Mouse (Mus musculus): ENCODE measurements around the gene Paqr7. TPM values are rescaled to one million over a fixed set of nuclear protein-coding genes. Genes with fewer than 3 reads are reported as not detected.
A peak's percentile ranks its signal among the peaks of the same experiment; 100 is the strongest.

Paqr7 gene
- polyA plus RNA-seq, 1 experiment from 2014 or later = 8.8 TPM

DNA sequence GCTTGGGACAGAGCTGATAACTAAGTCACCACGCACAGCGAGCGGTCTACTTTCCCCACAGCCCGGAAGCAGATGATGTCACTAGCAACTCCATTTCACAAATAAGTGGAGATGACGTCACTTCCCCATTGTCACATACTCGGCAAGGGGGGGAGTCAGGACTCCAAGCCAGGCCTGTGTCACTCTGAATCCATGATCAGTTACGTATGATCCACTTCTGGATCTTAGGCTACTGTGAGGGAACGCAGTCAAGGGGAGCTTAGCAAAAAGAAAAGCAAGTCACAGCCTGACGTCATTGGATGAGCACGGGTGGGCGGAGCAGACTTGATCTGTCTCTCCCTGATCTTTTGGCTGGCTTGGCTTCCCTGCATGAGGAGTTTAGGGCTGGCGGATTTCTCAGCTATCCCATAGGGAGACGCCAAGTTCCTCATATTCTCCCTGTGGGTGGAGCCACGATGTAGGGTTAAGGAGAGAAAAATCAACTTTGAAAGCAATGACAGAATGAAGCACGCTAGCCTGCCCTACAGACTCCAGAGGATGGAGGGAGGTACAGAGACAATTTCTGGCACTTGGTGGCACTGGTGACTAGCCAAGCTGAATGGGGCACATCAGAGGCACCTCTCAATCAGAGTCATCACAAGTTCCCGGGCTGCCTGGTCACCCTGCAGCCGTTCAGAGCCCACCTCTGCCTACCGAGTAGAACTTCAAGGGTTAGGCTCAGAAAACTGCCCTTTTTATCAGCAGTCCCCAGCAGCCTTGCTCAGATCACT, 51.9 kb downstream of the Paqr7 start:
- ATAC-seq (ENCODE audit: low read depth) = no peak
- Histone ChIP-seq H3K27me3 (ENCODE audit: control insufficient read depth, insufficient read depth, low read depth, low read length) (no peaks in the 10 kb centered on the region), H3K9ac (ENCODE audit: low read depth, low read length) (no peak overlapping the region), H3K4me1 (ENCODE audit: control insufficient read depth, low read depth, low read length) (peaks cover 24% of the 10 kb centered on the region), H3K36me3 (ENCODE audit: control insufficient read depth, insufficient read depth) (peaks cover 5% of the 10 kb centered on the region), H3K27ac (ENCODE audit: low read length) (no peak overlapping the region), H3K4me2 (ENCODE audit: low read depth, low read length) (no peak overlapping the region), H3K9me3 (replicated peaks; ENCODE audit: control insufficient read depth, low read length) (peaks cover 5% of the 10 kb centered on the region), H3K4me3 (ENCODE audit: low read depth, low read length) (no peak overlapping the region)
- 41% methylated on average over 18 of the region's 18 CpGs for WGBS (ENCODE audit: insufficient replicate concordance)

DNA sequence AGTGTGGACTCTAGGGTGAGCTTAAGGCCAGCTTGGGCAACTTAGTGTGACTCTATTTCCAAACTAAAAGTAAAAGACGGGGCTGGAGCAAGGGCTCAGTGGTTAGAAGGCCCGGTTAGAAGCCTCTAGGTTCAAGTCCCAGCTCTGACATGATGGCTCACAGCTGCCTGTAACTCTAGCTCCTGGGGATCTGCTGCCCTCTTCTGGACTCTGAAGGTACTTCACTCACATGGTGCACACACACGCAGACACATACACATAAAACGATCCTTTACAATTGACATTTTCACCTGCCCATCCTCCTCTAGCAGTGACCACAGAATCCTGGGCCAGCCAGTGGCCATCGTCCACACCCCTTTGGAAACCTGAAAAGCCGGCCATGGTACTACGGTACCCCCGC, 53.4 kb downstream of the Paqr7 start:
- H3K4me3 ChIP-seq (ENCODE audit: low read depth, low read length) = no peak overlapping the region
- H3K4me2 ChIP-seq (ENCODE audit: low read depth, low read length) = no peak overlapping the region
- peaks cover 24% of the 10 kb centered on the region for H3K4me1 ChIP-seq (ENCODE audit: control insufficient read depth, low read depth, low read length)
- WGBS (ENCODE audit: insufficient replicate concordance) = 88% methylated on average over 8 of the region's 8 CpGs
- no peak overlapping the region for H3K27ac ChIP-seq (ENCODE audit: low read length)
- no peak overlapping the region for H3K9ac ChIP-seq (ENCODE audit: low read depth, low read length)
- peaks cover 5% of the 10 kb centered on the region for H3K36me3 ChIP-seq (ENCODE audit: control insufficient read depth, insufficient read depth)
- no peak for ATAC-seq (ENCODE audit: low read depth)
- H3K9me3 ChIP-seq (replicated peaks; ENCODE audit: control insufficient read depth, low read length) = peaks cover 5% of the 10 kb centered on the region
- no peaks in the 10 kb centered on the region for H3K27me3 ChIP-seq (ENCODE audit: control insufficient read depth, insufficient read depth, low read depth, low read length)

DNA sequence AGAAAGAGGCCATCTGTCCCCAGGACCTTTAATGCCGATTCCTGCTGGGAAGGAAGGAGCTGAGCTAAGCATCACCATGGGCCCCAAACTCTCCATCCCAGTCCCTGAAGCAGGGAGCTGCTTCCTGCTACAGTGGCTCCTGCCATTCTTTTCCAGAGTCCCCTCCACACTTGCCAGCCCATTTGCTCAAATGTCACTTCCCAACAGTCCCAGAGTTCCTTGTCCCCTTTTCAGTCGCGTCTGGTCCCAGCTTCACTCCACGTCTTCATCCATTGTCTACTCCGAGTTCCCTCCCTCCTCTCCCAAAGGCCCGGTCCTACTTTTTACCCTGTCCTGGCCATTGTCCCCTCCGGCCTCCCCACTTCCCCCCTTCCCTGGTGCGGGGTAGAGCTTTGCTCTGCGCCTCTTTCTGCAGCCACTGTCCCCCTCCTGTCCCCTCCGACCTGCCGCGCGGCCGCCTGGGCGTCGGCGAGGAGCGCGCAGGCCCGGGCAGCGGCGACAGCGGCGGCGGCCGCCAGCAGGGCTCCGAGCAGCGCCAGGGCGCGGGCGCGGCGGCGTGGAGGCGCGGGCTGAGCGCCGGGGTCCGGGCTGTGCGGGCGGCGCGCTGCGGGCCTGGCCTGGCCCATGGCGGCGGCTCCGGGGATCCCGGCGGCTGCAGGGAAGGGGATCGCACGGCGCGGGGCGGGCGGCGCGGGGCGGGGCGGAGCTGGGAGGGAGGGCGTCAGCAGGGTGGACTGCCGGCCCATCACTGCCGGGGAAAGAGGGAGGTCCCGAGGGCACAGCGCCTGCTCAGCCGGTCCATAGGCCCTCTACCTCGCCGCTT, 55.2 kb downstream of the Paqr7 start, which contains the start of gene Selenon:
Gene Selenon (minus strand): TSS at position 673 of the 823 bp plus-strand sequence.
- peak within 1 kb of the TSS; percentile 67 for H3K4me3 ChIP-seq (ENCODE audit: low read depth, low read length)
- H3K4me2 ChIP-seq (ENCODE audit: low read depth, low read length) = peak within 1 kb of the TSS; percentile 83
- H3K36me3 ChIP-seq (ENCODE audit: control insufficient read depth, insufficient read depth) = peaks cover 5% of the 10 kb centered on the region; the same call in 1 of the 2 replicates
- 1% methylated on average over 66 of the region's 67 CpGs for WGBS (ENCODE audit: insufficient replicate concordance)
- H3K9me3 ChIP-seq (replicated peaks; ENCODE audit: control insufficient read depth, low read length) = peaks cover 5% of the 10 kb centered on the region
- H3K9ac ChIP-seq (ENCODE audit: low read depth, low read length) = peak within 1 kb of the TSS; percentile 69
- H3K27ac ChIP-seq (ENCODE audit: low read length) = no peak within 1 kb of the TSS
- ATAC-seq (ENCODE audit: low read depth) = peak; percentile 77
- H3K27me3 ChIP-seq (ENCODE audit: control insufficient read depth, insufficient read depth, low read depth, low read length) = no peaks in the 10 kb centered on the region
- H3K4me1 ChIP-seq (ENCODE audit: control insufficient read depth, low read depth, low read length) = peaks cover 24% of the 10 kb centered on the region

DNA sequence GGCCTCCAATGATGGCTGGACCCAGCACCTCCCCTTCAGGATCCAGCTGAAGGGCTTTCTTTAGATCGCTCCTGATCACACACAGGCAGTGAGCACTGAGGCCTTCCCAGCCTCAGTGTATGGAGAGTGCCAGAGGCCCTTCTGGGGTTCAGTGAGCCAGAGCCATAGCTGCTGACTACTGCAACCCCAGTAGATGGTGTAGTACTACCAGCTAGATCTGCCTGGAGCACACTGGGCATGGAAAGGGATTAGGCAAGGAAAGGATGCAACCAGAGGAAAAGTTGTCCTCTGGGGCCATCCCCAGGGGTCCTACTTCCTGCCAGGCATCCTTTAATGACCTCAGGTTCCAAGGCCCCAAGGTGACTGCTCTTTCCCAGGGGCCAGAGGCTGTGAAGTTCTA, 57.1 kb downstream of the Paqr7 start:
- H3K27me3 ChIP-seq (ENCODE audit: control insufficient read depth, insufficient read depth, low read depth, low read length) = no peaks in the 10 kb centered on the region
- peaks cover 5% of the 10 kb centered on the region for H3K9me3 ChIP-seq (replicated peaks; ENCODE audit: control insufficient read depth, low read length)
- H3K36me3 ChIP-seq (ENCODE audit: control insufficient read depth, insufficient read depth) = peaks cover 5% of the 10 kb centered on the region; the same call in 1 of the 2 replicates
- H3K4me2 ChIP-seq (ENCODE audit: low read depth, low read length) = no peak overlapping the region
- ATAC-seq (ENCODE audit: low read depth) = no peak
- peaks cover 8% of the 10 kb centered on the region for H3K4me1 ChIP-seq (ENCODE audit: control insufficient read depth, low read depth, low read length)
- 61% methylated on average over 1 of the region's 1 CpGs for WGBS (ENCODE audit: insufficient replicate concordance)
- no peak overlapping the region for H3K27ac ChIP-seq (ENCODE audit: low read length)
- no peak overlapping the region for H3K9ac ChIP-seq (ENCODE audit: low read depth, low read length)
- H3K4me3 ChIP-seq (ENCODE audit: low read depth, low read length) = no peak overlapping the region

DNA sequence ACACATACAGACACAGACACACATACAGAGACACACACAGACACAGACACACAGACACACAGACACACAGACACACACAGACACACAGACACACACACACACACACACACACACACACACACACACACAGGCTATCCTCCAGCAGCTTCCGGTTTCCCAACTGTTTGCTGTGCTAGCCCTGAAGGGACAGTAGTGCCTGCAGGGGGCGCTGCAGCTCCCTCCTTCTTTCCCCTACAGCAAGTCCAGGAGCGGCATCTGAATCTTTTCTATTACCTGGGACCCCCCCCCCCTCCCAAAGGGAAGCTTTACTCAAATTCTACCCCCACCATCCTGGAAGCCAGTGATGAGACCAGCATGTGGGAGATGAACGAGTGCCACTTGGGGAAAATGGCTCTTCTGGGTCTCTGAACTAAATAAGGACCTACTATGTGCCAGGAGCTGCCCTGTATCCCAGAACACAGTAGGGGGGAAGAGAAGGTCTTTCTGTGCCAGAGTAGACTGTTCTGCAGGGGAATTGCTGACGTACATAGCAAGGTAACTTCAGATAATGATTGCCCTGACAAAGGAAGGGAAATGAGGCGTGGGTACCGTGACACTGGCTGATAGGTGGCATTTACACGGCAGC, 59.6 kb downstream of the Paqr7 start:
- no peak overlapping the region for H3K4me3 ChIP-seq (ENCODE audit: low read depth, low read length)
- H3K4me2 ChIP-seq (ENCODE audit: low read depth, low read length) = no peak overlapping the region
- no peaks in the 10 kb centered on the region for H3K36me3 ChIP-seq (ENCODE audit: control insufficient read depth, insufficient read depth)
- H3K4me1 ChIP-seq (ENCODE audit: control insufficient read depth, low read depth, low read length) = peaks cover 6% of the 10 kb centered on the region
- H3K9ac ChIP-seq (ENCODE audit: low read depth, low read length) = no peak overlapping the region
- no peaks in the 10 kb centered on the region for H3K9me3 ChIP-seq (replicated peaks; ENCODE audit: control insufficient read depth, low read length)
- no peak overlapping the region for H3K27ac ChIP-seq (ENCODE audit: low read length)
- no peak for ATAC-seq (ENCODE audit: low read depth)
- 46% methylated on average over 8 of the region's 8 CpGs for WGBS (ENCODE audit: insufficient replicate concordance)
- no peaks in the 10 kb centered on the region for H3K27me3 ChIP-seq (ENCODE audit: control insufficient read depth, insufficient read depth, low read depth, low read length)

DNA sequence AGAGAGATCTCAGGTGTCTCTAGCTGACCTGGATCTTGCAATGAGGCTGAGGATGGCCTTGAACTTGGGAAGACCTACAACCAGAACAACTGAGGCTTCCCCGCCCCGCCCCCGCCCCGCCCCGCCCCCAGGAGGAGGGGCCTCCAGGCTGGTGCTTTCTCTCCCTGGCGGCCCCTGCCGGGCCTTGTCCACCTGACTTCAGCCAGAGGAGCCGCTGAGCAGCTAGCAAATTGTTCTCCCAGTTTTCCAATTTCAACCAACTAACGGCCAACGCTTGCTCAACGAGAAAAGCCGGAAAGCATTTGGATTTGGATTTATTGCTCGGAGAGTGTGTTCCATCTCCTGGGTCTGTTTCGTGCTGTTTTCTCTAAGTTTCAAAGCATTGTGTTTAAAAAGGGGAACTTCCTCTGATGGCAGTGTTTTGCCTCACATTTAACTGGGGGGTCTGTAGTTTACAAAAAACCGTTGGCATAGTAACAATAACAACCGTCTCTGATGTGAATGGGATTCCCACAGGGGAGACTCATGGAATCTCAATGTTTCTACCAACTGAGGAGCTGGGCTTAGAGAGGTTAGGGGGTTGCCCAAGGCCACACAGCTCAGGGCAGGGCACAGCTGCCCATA, 61.2 kb downstream of the Paqr7 start:
- ATAC-seq (ENCODE audit: low read depth) = no peak
- H3K4me1 ChIP-seq (ENCODE audit: control insufficient read depth, low read depth, low read length) = no peaks in the 10 kb centered on the region
- no peaks in the 10 kb centered on the region for H3K36me3 ChIP-seq (ENCODE audit: control insufficient read depth, insufficient read depth)
- 5% methylated on average over 16 of the region's 16 CpGs for WGBS (ENCODE audit: insufficient replicate concordance)
- H3K4me2 ChIP-seq (ENCODE audit: low read depth, low read length) = no peak overlapping the region
- no peaks in the 10 kb centered on the region for H3K9me3 ChIP-seq (replicated peaks; ENCODE audit: control insufficient read depth, low read length)
- H3K9ac ChIP-seq (ENCODE audit: low read depth, low read length) = no peak overlapping the region
- H3K4me3 ChIP-seq (ENCODE audit: low read depth, low read length) = no peak overlapping the region
- no peaks in the 10 kb centered on the region for H3K27me3 ChIP-seq (ENCODE audit: control insufficient read depth, insufficient read depth, low read depth, low read length)
- no peak overlapping the region for H3K27ac ChIP-seq (ENCODE audit: low read length)

DNA sequence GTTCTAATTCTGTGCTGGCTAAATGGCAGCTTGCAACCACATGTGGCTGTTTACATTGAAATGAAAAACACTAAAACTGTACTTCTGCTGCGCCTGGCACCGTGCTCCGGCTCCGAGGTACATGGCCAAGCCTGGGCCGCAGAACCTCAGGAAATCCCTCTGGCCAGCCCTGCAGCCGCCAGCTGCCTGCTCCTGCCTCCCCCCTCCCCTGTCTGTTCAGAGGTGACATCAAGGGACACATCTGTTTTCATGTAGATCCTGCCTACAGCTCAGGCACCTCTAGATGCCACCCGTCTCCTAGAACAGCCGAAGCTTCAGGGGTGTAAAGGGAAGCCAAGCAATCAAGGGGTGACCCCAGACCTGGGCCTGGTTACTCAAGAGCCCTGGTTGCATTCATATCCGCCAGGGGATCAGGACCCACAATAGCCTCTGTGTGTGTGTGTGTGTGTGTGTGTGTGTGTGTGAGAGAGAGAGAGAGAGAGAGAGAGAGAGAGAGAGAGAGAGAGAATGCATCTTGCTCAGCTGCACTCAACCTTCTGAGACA, 62.1 kb downstream of the Paqr7 start:
- no peak overlapping the region for H3K4me3 ChIP-seq (ENCODE audit: low read depth, low read length)
- no peaks in the 10 kb centered on the region for H3K27me3 ChIP-seq (ENCODE audit: control insufficient read depth, insufficient read depth, low read depth, low read length)
- no peak for ATAC-seq (ENCODE audit: low read depth)
- H3K36me3 ChIP-seq (ENCODE audit: control insufficient read depth, insufficient read depth) = no peaks in the 10 kb centered on the region
- H3K4me1 ChIP-seq (ENCODE audit: control insufficient read depth, low read depth, low read length) = no peaks in the 10 kb centered on the region
- no peaks in the 10 kb centered on the region for H3K9me3 ChIP-seq (replicated peaks; ENCODE audit: control insufficient read depth, low read length)
- H3K9ac ChIP-seq (ENCODE audit: low read depth, low read length) = no peak overlapping the region
- H3K4me2 ChIP-seq (ENCODE audit: low read depth, low read length) = no peak overlapping the region
- H3K27ac ChIP-seq (ENCODE audit: low read length) = no peak overlapping the region
- WGBS (ENCODE audit: insufficient replicate concordance) = 35% methylated on average over 9 of the region's 9 CpGs

DNA sequence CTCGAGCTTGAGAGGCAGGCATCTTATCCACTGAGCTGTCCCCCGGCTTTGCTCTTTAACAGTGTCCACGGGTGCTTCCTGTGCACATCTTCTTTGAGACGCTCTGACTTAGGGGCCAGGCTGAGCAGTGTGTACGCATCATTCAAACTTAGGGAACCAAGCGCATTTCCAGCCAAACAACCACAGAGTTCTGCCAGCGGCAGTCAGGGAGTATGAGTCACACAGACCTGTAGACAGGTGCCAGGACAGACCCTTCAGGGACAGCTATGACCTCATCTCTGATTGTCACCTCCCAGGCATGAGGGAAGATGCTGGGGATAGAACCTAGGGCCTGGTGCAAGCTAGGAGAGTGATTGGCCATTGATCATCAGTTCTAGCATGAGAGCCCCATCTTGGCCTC, 62.7 kb downstream of the Paqr7 start:
- no peak for ATAC-seq (ENCODE audit: low read depth)

More for the DNA sequence above, 62.7 kb downstream of the Paqr7 start:
- H3K9ac ChIP-seq (ENCODE audit: low read depth, low read length) = no peak overlapping the region
- no peaks in the 10 kb centered on the region for H3K36me3 ChIP-seq (ENCODE audit: control insufficient read depth, insufficient read depth)
- H3K4me2 ChIP-seq (ENCODE audit: low read depth, low read length) = no peak overlapping the region
- no peaks in the 10 kb centered on the region for H3K9me3 ChIP-seq (replicated peaks; ENCODE audit: control insufficient read depth, low read length)
- no peaks in the 10 kb centered on the region for H3K4me1 ChIP-seq (ENCODE audit: control insufficient read depth, low read depth, low read length)
- H3K4me3 ChIP-seq (ENCODE audit: low read depth, low read length) = no peak overlapping the region
- 43% methylated on average over 7 of the region's 7 CpGs for WGBS (ENCODE audit: insufficient replicate concordance)
- H3K27ac ChIP-seq (ENCODE audit: low read length) = no peak overlapping the region
- no peaks in the 10 kb centered on the region for H3K27me3 ChIP-seq (ENCODE audit: control insufficient read depth, insufficient read depth, low read depth, low read length)

All from liver, embryonic 16.5 days (tissue).